Mouse (Mus musculus): ENCODE data around the gene Chgb. TPM values are rescaled to one million over a fixed set of nuclear protein-coding genes. Genes with fewer than 3 reads are reported as not detected.

Gene Chgb
- polyA plus RNA-seq, 1 experiment: not detected

DNA sequence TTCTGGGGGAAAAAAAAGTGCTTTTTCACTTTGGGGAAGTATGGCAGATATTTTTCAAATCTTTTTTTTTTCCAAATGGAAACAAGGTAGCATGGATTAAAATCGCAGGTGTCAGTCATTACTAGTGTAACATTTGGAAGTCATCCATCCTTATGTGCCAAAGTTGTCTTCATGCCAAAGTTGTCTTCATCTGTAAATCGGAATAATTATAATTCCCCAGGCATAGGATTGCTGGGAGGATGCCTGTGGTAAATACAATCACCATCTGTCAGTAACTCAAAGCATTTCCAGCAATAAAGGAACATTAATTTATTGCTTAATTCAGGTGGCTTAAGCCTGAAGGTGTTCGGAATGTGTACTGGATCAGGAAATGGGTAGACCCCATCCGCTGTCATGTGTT, 60.0 kb downstream of the Chgb start:
- Histone ChIP-seq H3K4me1 (ENCODE audit: control insufficient read depth, insufficient read depth, low read length) (peaks cover 5% of the 10 kb centered on the region), H3K4me3 (ENCODE audit: insufficient read depth, low read length) (no peak overlapping the region), H3K27ac (ENCODE audit: insufficient read depth, low read depth, low read length) (no peak overlapping the region)
- no peak for TF ChIP-seq CTCF (IDR thresholded peaks at IDR 0.05; ENCODE audit: low read depth, low read length)
- no peak for TF ChIP-seq POLR2A (IDR thresholded peaks at IDR 0.05; ENCODE audit: borderline replicate concordance, low read depth, low read length)

Other genes starting within 250 kb of the Chgb start
- 31.0 and 35.2 TPM in 2 replicates for gene Gpcpd1, start 193.5 kb upstream of the Chgb start, polyA plus RNA-seq (2012; ENCODE audit: insufficient read depth, insufficient read length, missing spikeins)
- gene Shld1, start 94.3 kb upstream of the Chgb start, polyA plus RNA-seq (2012; ENCODE audit: insufficient read depth, insufficient read length, missing spikeins): 14.5 and 15.9 TPM in 2 replicates
- gene Trmt6, start 34.8 kb downstream of the Chgb start, polyA plus RNA-seq (2012; ENCODE audit: insufficient read depth, insufficient read length, missing spikeins): 18.0 and 25.5 TPM in 2 replicates
- 3.0 and 3.8 TPM in 2 replicates for gene Mcm8, start 34.9 kb downstream of the Chgb start, polyA plus RNA-seq (2012; ENCODE audit: insufficient read depth, insufficient read length, missing spikeins)
- gene Crls1, start 65.4 kb downstream of the Chgb start, polyA plus RNA-seq (2012; ENCODE audit: insufficient read depth, insufficient read length, missing spikeins): 21.9 and 27.3 TPM in 2 replicates
- not detected in 2 replicates for gene Lrrn4, start 99.6 kb downstream of the Chgb start, polyA plus RNA-seq (2012; ENCODE audit: insufficient read depth, insufficient read length, missing spikeins)
- gene Fermt1, start 164.6 kb downstream of the Chgb start, polyA plus RNA-seq (2012; ENCODE audit: insufficient read depth, insufficient read length, missing spikeins): not detected in 2 replicates

Data from bone marrow macrophage, adult 2 months (primary cell).